Mouse (Mus musculus): Measurements from ENCODE around the gene Ptpn3. TPM values are rescaled to one million over a fixed set of nuclear protein-coding genes. Genes with fewer than 3 reads are reported as not detected.
"Not testable (repeated sequence)": the region's sequence is repeated elsewhere in the genome, so short reads cannot be mapped to it uniquely, and the experiment has no call there.

Ptpn3 gene
- polyA plus RNA-seq, 1 experiment from 2014 or later, result 1.2 TPM

- ATAC-seq (ENCODE audit: low FRiP score, low read depth), result peak; percentile 78; the same call in 1 of the 2 replicates
- H3K27me3 ChIP-seq, result no peaks in the 10 kb centered on the region
- H3K27ac ChIP-seq (replicated peaks), result no peak overlapping the region
- H3K4me3 ChIP-seq, result no peak overlapping the region
- no peaks in the 10 kb centered on the region for H3K9me3 ChIP-seq
- no peak overlapping the region for H3K4me2 ChIP-seq (replicated peaks)
- H3K9ac ChIP-seq (replicated peaks), result no peak overlapping the region
- no peaks in the 10 kb centered on the region for H3K36me3 ChIP-seq
- WGBS, result 12% methylated on average over 8 of the region's 8 CpGs
- H3K4me1 ChIP-seq, result peaks cover 13% of the 10 kb centered on the region
Measured at GRCm38 (mm10) chr4:57275116-57275743, 26.4 kb downstream of the Ptpn3 start.

- WGBS, result 34% methylated on average over 15 of the region's 15 CpGs
- Histone ChIP-seq H3K9ac (replicated peaks) (no peak overlapping the region), H3K4me1 (peaks cover 13% of the 10 kb centered on the region), H3K27ac (replicated peaks) (no peak overlapping the region), H3K9me3 (no peaks in the 10 kb centered on the region), H3K27me3 (no peaks in the 10 kb centered on the region), H3K4me2 (replicated peaks) (no peak overlapping the region), H3K36me3 (no peaks in the 10 kb centered on the region), H3K4me3 (no peak overlapping the region)
- ATAC-seq (ENCODE audit: low FRiP score, low read depth), result no peak
Measured at GRCm38 (mm10) chr4:57273532-57274502, 27.8 kb downstream of the Ptpn3 start.

- ATAC-seq (ENCODE audit: low FRiP score, low read depth), result no peak
- WGBS, result 89% methylated on average over 8 of the region's 8 CpGs
- H3K27ac ChIP-seq (replicated peaks), result no peak overlapping the region
- no peaks in the 10 kb centered on the region for H3K36me3 ChIP-seq
- H3K27me3 ChIP-seq, result no peaks in the 10 kb centered on the region
- H3K4me3 ChIP-seq, result no peak overlapping the region
- H3K9ac ChIP-seq (replicated peaks), result no peak overlapping the region
- H3K4me1 ChIP-seq, result peaks cover 13% of the 10 kb centered on the region
- H3K4me2 ChIP-seq (replicated peaks), result no peak overlapping the region
- no peaks in the 10 kb centered on the region for H3K9me3 ChIP-seq
Measured at GRCm38 (mm10) chr4:57270991-57271390, 30.6 kb downstream of the Ptpn3 start.

- not testable (repeated sequence) for H3K4me3 ChIP-seq; H3K9ac ChIP-seq (replicated peaks); H3K36me3 ChIP-seq; H3K4me2 ChIP-seq (replicated peaks); H3K9me3 ChIP-seq; H3K27ac ChIP-seq (replicated peaks); ATAC-seq (ENCODE audit: low FRiP score, low read depth); H3K27me3 ChIP-seq
- WGBS, result 88% methylated on average over 5 of the region's 5 CpGs
- peaks cover 13% of the 10 kb centered on the region for H3K4me1 ChIP-seq
Measured at GRCm38 (mm10) chr4:57270489-57270888, 31.1 kb downstream of the Ptpn3 start.

- peaks cover 13% of the 10 kb centered on the region for H3K4me1 ChIP-seq
- no peak overlapping the region for H3K27ac ChIP-seq (replicated peaks)
- H3K4me3 ChIP-seq, result no peak overlapping the region
- no peaks in the 10 kb centered on the region for H3K36me3 ChIP-seq
- ATAC-seq (ENCODE audit: low FRiP score, low read depth), result no peak
- no peak overlapping the region for H3K4me2 ChIP-seq (replicated peaks)
- no peaks in the 10 kb centered on the region for H3K9me3 ChIP-seq
- no peak overlapping the region for H3K9ac ChIP-seq (replicated peaks)
- H3K27me3 ChIP-seq, result no peaks in the 10 kb centered on the region
- WGBS, result 90% methylated on average over 10 of the region's 10 CpGs
Measured at GRCm38 (mm10) chr4:57269344-57269743, 32.3 kb downstream of the Ptpn3 start.

- Histone ChIP-seq H3K27me3 (no peaks in the 10 kb centered on the region), H3K4me2 (replicated peaks) (no peak overlapping the region), H3K27ac (replicated peaks) (no peak overlapping the region), H3K4me1 (peaks cover 9% of the 10 kb centered on the region; the same call in 1 of the 2 replicates), H3K4me3 (no peak overlapping the region), H3K36me3 (no peaks in the 10 kb centered on the region), H3K9ac (replicated peaks) (no peak overlapping the region), H3K9me3 (no peaks in the 10 kb centered on the region)
- no peak for ATAC-seq (ENCODE audit: low FRiP score, low read depth)
- WGBS, result 86% methylated on average over 8 of the region's 8 CpGs
Measured at GRCm38 (mm10) chr4:57268330-57268729, 33.3 kb downstream of the Ptpn3 start.

GRCm38 (mm10) chr4:57266389-57266788 lies 35.2 kb downstream of the Ptpn3 start:
- Histone ChIP-seq H3K27ac (replicated peaks) (no peak overlapping the region), H3K36me3 (no peaks in the 10 kb centered on the region), H3K4me1 (no peaks in the 10 kb centered on the region), H3K9ac (replicated peaks) (no peak overlapping the region), H3K4me2 (replicated peaks) (no peak overlapping the region), H3K27me3 (no peaks in the 10 kb centered on the region), H3K4me3 (no peak overlapping the region), H3K9me3 (no peaks in the 10 kb centered on the region)
- no peak for ATAC-seq (ENCODE audit: low FRiP score, low read depth)
- WGBS, result 81% methylated on average over 9 of the region's 9 CpGs

GRCm38 (mm10) chr4:57263695-57264094 lies 37.9 kb downstream of the Ptpn3 start:
- H3K27me3 ChIP-seq, result no peaks in the 10 kb centered on the region
- 75% methylated on average over 7 of the region's 7 CpGs for WGBS
- no peak overlapping the region for H3K27ac ChIP-seq (replicated peaks)

GRCm38 (mm10) chr4:57263061-57263685 lies 38.5 kb downstream of the Ptpn3 start:
- H3K9me3 ChIP-seq, result no peaks in the 10 kb centered on the region
- no peak overlapping the region for H3K9ac ChIP-seq (replicated peaks)
- WGBS, result 64% methylated on average over 8 of the region's 8 CpGs
- ATAC-seq (ENCODE audit: low FRiP score, low read depth), result no peak
- H3K4me2 ChIP-seq (replicated peaks), result no peak overlapping the region
- no peaks in the 10 kb centered on the region for H3K27me3 ChIP-seq
- peaks cover 7% of the 10 kb centered on the region; the same call in 1 of the 2 replicates for H3K4me1 ChIP-seq
- no peaks in the 10 kb centered on the region for H3K36me3 ChIP-seq
- H3K4me3 ChIP-seq, result no peak overlapping the region
- no peak overlapping the region for H3K27ac ChIP-seq (replicated peaks)

More at GRCm38 (mm10) chr4:57263695-57264094, 37.9 kb downstream of the Ptpn3 start:
- ATAC-seq (ENCODE audit: low FRiP score, low read depth), result no peak
- no peaks in the 10 kb centered on the region for H3K9me3 ChIP-seq
- H3K36me3 ChIP-seq, result no peaks in the 10 kb centered on the region
- 0 out of 2 replicates have a peak, but pooled peaks cover 1% of the 10 kb centered on the region for H3K4me1 ChIP-seq
- H3K9ac ChIP-seq (replicated peaks), result no peak overlapping the region
- no peak overlapping the region for H3K4me2 ChIP-seq (replicated peaks)
- H3K4me3 ChIP-seq, result no peak overlapping the region

GRCm38 (mm10) chr4:57262451-57262850 lies 39.2 kb downstream of the Ptpn3 start:
- Histone ChIP-seq H3K9me3 (no peaks in the 10 kb centered on the region), H3K4me1 (peaks cover 10% of the 10 kb centered on the region; the same call in 1 of the 2 replicates), H3K27ac (replicated peaks) (no peak overlapping the region), H3K4me3 (no peak overlapping the region), H3K4me2 (replicated peaks) (no peak overlapping the region), H3K27me3 (no peaks in the 10 kb centered on the region), H3K36me3 (no peaks in the 10 kb centered on the region), H3K9ac (replicated peaks) (no peak overlapping the region)
- no peak for ATAC-seq (ENCODE audit: low FRiP score, low read depth)
- 84% methylated on average over 8 of the region's 8 CpGs for WGBS

- no peak for ATAC-seq (ENCODE audit: low FRiP score, low read depth)
- WGBS, result 67% methylated on average over 9 of the region's 9 CpGs
- H3K4me3 ChIP-seq, result no peak overlapping the region
- H3K27me3 ChIP-seq, result no peaks in the 10 kb centered on the region
- no peaks in the 10 kb centered on the region for H3K36me3 ChIP-seq
- H3K4me2 ChIP-seq (replicated peaks), result no peak overlapping the region
- peaks cover 10% of the 10 kb centered on the region; the same call in 1 of the 2 replicates for H3K4me1 ChIP-seq
- H3K9me3 ChIP-seq, result no peaks in the 10 kb centered on the region
- no peak overlapping the region for H3K27ac ChIP-seq (replicated peaks)
- no peak overlapping the region for H3K9ac ChIP-seq (replicated peaks)
Measured at GRCm38 (mm10) chr4:57261813-57262212, 39.8 kb downstream of the Ptpn3 start.

Data from midbrain, embryonic 12.5 days (tissue).